Mouse (Mus musculus): ENCODE results near the gene Olfr91. TPM values are rescaled to one million over a fixed set of nuclear protein-coding genes. Genes with fewer than 3 reads are reported as not detected.
"Not testable (repeated sequence)": the region's sequence is repeated elsewhere in the genome, so short reads cannot be mapped to it uniquely, and the experiment has no call there.

The Olfr91 gene
- polyA plus RNA-seq (2012; rRNA removed), result not detected in 2 replicates

DNA sequence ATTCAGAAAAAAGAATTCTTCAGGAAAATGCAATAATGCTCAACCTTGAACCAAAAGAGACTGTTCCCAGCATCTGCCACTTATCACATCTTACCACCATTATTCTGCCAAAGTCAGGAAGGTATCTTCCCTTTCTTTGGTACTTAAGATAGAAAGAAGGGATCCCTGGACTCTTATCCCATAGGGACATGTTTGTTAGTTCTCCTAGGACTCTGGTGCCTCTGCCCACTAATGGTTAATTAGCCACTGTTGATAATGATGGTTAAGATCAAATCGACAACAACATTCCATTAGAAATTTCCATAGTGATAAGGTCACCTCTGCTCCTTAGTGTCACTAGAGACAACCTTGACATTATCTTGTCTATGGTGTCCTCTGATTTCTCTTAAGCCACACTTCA, at the start of gene Olfr91:
Olfr91 (minus strand) TSS at position 101 of the 400 bp plus-strand sequence.
- DNase-seq (ENCODE audit: extremely low spot score in 1 of 2, low spot score in 1 of 2), result no peak

DNA sequence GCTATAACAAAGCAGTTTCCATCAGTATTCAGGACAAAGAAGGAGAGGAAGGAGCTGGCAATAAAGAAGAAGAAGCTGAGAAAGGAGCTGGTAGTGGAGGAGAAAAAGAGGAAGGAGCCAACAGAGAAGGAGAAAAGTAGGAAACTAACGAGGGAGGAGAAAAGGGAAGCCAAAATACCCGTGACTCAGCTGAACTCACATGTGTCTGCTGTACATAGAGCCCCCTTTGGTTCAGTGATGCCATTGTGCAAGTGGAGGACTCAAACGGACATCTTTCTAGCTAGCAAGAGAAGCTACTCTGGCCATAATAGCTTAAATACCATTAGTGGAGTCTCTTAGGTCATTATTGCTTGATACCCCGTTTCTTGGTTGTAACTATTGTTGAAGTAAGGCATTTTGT, 33.3 kb upstream of the Olfr91 start:
- not testable (repeated sequence) for DNase-seq (ENCODE audit: extremely low spot score in 1 of 2, low spot score in 1 of 2)

- DNase-seq (ENCODE audit: extremely low spot score in 1 of 2, low spot score in 1 of 2), result no peak
Observed at GRCm38 (mm10) chr17:37119988-37120387, 21.9 kb upstream of the Olfr91 start, which contains the start of gene Olfr92. Gene Olfr92, minus strand, starts transcription at chr17:37120088.

- no peak for DNase-seq (ENCODE audit: extremely low spot score in 1 of 2, low spot score in 1 of 2)
Observed at GRCm38 (mm10) chr17:37093289-37093688, 4.8 kb downstream of the Olfr91 start.

DNA sequence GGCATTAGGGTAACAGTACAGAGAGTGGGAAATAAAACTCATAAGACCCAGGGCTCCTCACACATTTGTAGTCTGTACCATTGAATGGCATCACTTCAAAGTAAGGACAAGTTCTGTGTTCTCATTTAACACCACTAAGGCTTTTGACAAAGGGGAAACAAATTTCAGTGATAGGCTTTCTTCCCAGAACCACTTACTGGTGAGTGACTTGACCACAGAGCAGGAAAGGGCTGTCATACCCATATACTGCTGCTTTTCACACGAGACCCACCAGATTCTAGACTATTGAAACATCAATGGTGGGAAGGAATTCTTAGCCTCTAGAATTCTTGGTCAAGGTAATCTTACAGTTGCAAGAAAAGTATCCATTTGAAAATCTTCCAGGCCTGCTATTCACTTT, 5.9 kb downstream of the Olfr91 start:
- no peak for DNase-seq (ENCODE audit: extremely low spot score in 1 of 2, low spot score in 1 of 2)

- DNase-seq (ENCODE audit: extremely low spot score in 1 of 2, low spot score in 1 of 2), result no peak
Observed at GRCm38 (mm10) chr17:37088399-37088798, 9.7 kb downstream of the Olfr91 start, which contains the start of gene Olfr90. Gene Olfr90, minus strand, starts transcription at chr17:37088499.

DNA sequence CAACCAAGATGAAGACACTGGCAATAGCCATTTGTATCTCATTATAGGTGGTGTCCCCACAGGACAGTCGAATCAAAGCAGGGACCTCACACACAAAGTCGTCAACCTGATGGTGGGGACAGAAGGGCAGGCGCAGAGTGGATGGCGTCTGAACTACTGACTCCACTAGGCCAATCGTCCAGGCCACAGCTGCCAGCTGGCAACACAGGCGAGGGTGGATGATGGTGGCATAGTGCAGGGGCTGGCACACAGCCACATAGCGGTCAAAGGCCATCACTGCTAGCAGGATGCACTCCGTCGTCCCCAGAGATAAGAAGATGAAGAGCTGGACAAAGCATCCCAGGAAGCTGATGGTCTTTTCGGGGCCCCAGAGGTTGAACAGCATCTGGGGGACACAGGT, 12.5 kb downstream of the Olfr91 start:
- DNase-seq (ENCODE audit: extremely low spot score in 1 of 2, low spot score in 1 of 2), result peak in 1 of 2 experiments; percentile 2

DNA sequence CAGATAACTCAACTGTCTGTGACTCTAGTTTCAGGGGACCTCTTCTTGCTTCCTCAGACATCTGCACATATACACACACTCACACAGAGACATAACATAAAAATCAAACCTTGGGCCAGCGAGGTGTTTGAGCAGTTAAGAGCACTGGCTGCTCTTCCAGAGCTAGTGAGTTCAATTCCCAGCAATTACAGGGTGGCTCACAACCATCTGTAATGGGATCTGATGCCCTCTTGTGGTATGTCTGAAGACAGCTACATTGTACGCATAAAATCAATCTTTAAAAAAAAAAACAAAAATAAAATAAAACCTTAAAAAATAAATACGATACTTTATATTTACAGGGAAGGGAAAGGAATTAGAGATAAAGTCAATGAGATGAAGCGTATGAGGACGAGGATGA, 13.4 kb downstream of the Olfr91 start:
- DNase-seq (ENCODE audit: extremely low spot score in 1 of 2, low spot score in 1 of 2), result no peak

GRCm38 (mm10) chr17:37083327-37083726, 14.8 kb downstream of the Olfr91 start:
- DNase-seq (ENCODE audit: extremely low spot score in 1 of 2, low spot score in 1 of 2), result peak in 1 of 2 experiments; percentile 77

GRCm38 (mm10) chr17:37081659-37082058, 16.4 kb downstream of the Olfr91 start:
- DNase-seq (ENCODE audit: extremely low spot score in 1 of 2, low spot score in 1 of 2), result no peak

GRCm38 (mm10) chr17:37080119-37080518, 18.0 kb downstream of the Olfr91 start:
- no peak for DNase-seq (ENCODE audit: extremely low spot score in 1 of 2, low spot score in 1 of 2)

- DNase-seq (ENCODE audit: extremely low spot score in 1 of 2, low spot score in 1 of 2), result no peak
Observed at GRCm38 (mm10) chr17:37078990-37079389, 19.1 kb downstream of the Olfr91 start.

- DNase-seq (ENCODE audit: extremely low spot score in 1 of 2, low spot score in 1 of 2), result peak in 1 of 2 experiments; percentile 9
Observed at GRCm38 (mm10) chr17:37078193-37078592, 19.9 kb downstream of the Olfr91 start.

GRCm38 (mm10) chr17:37075766-37076165, 22.3 kb downstream of the Olfr91 start:
- DNase-seq (ENCODE audit: extremely low spot score in 1 of 2, low spot score in 1 of 2), result peak in 1 of 2 experiments; percentile 13

GRCm38 (mm10) chr17:37075181-37075580, 22.9 kb downstream of the Olfr91 start:
- peak in 1 of 2 experiments; percentile 1 for DNase-seq (ENCODE audit: extremely low spot score in 1 of 2, low spot score in 1 of 2)

GRCm38 (mm10) chr17:37072730-37073276, 25.3 kb downstream of the Olfr91 start:
- peak in 1 of 2 experiments; percentile 59 for DNase-seq (ENCODE audit: extremely low spot score in 1 of 2, low spot score in 1 of 2)

DNA sequence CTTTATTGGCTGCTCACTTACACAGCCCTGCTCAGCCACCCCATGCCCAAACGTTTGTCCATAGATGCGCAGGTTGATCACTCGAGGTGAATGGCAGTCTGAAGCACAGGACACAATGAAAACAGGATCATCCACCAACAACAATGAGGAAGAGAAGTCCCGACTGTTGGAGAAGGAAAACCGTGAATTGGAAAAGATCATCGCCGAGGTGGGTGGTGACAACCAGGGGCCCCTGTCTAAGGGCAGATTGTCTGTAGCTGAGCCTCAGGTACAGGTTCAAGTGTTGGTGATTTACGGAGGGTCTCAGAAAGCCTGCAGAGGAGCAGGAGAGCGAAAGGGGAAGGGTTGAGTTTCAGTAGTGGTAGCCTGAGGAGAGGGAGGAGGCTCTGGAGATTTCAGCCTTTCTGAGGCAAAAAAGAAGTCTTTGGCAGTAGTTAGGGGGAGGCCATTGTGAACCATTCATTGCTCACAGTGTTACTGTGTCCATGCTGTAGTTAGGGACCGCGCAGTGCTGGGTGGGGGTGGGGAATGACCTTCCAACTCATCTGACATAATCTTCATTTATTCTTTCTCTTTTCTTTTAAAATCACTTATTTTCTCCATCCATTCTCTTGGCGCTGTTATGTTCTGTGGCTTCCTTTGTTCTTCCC, 25.9 kb downstream of the Olfr91 start:
- peak in 1 of 2 experiments; percentile 11 for DNase-seq (ENCODE audit: extremely low spot score in 1 of 2, low spot score in 1 of 2)

DNA sequence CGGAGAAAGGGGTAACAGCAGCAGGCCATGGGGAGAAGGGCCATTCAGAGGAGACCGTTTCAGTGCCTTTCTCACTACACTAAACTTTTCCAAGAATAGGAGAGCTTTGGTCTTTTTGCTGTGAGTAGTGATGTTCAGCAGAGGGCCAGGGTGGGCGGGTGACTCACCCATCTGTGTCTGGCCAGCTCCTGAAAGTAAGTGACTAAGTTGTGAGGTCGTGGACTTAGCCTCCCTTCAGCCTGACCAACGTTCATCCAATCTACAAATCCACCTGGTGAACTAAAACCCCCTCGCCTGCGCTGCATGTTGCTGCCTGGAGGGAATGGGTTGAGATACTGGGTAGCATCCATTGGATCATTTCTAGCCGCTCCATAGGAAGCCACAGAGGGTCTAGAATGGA, 28.0 kb downstream of the Olfr91 start:
- DNase-seq (ENCODE audit: extremely low spot score in 1 of 2, low spot score in 1 of 2), result peak in 1 of 2 experiments; percentile 9

- no peak for DNase-seq (ENCODE audit: extremely low spot score in 1 of 2, low spot score in 1 of 2)
Observed at GRCm38 (mm10) chr17:37067861-37068260, 30.2 kb downstream of the Olfr91 start.

GRCm38 (mm10) chr17:37065993-37066392, 32.1 kb downstream of the Olfr91 start:
- DNase-seq (ENCODE audit: extremely low spot score in 1 of 2, low spot score in 1 of 2), result no peak

GRCm38 (mm10) chr17:37063686-37064495, 34.2 kb downstream of the Olfr91 start:
- DNase-seq (ENCODE audit: extremely low spot score in 1 of 2, low spot score in 1 of 2), result no peak
